Mouse (Mus musculus): ENCODE measurements around the gene Cd300ld. TPM values are rescaled to one million over a fixed set of nuclear protein-coding genes. Genes with fewer than 3 reads are reported as not detected.
"Not testable (repeated sequence)": the region's sequence is repeated elsewhere in the genome, so short reads cannot be mapped to it uniquely, and the experiment has no call there.

The Cd300ld gene
- not detected for polyA plus RNA-seq (2017; shearing (Covaris generic))

DNA sequence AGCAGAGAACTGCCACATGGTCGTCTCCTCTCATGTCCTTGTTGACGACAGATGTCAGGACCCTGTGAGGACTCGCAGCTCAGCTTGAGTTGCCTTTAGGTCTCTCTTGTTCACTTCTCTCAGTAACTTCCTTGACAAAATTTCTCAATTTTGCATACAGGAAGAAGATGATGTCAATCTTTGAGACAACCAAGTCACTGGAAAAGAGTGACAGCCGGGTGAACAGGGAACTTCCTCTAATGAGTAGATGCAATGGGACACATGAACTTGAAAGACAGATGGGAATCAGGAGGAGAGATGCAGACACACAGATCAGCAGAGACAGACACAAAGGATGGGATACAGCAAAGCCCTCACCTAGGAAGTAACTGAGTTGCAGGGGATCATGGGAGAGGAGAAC, at the start of gene Cd300ld:
Cd300ld (minus strand) TSS at position 130 of the 400 bp plus-strand sequence.
- no peak for ATAC-seq

DNA sequence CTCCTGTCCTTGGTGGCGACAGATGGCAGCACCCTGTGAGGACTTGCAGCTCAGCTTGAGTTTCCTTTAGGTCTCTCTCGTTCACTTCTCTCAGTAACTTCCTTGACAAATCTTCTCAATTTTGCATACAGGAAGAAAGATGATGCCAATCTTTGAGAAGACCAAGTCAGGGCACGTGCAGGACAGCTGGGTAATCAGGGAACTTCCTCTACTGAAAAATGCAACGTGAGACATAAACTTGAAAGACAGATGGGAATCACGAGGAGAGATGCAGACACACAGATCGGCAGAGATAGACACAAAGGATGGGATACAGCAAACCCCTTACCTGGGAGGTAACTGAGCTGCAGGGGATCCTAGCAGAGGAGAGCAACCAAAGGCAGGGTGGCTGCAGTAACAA, 47.9 kb upstream of the Cd300ld start, which contains the start of gene Cd300ld5:
Cd300ld5 (minus strand) TSS at position 101 of the 400 bp plus-strand sequence.
- ATAC-seq = not testable (repeated sequence)

DNA sequence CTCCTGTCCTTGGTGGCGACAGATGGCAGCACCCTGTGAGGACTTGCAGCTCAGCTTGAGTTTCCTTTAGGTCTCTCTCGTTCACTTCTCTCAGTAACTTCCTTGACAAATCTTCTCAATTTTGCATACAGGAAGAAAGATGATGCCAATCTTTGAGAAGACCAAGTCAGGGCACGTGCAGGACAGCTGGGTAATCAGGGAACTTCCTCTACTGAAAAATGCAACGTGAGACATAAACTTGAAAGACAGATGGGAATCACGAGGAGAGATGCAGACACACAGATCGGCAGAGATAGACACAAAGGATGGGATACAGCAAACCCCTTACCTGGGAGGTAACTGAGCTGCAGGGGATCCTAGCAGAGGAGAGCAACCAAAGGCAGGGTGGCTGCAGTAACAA, 37.2 kb upstream of the Cd300ld start, which contains the start of gene Cd300ld4:
Cd300ld4 (minus strand) TSS at position 101 of the 400 bp plus-strand sequence.
- not testable (repeated sequence) for ATAC-seq

DNA sequence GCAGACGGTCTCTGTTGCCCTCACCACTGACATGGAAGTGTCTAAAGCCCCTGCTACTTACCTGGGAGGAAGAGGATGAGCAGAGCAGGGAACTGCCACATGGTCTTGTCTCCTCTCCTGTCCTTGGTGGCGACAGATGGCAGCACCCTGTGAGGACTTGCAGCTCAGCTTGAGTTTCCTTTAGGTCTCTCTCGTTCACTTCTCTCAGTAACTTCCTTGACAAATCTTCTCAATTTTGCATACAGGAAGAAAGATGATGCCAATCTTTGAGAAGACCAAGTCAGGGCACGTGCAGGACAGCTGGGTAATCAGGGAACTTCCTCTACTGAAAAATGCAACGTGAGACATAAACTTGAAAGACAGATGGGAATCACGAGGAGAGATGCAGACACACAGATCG, 26.4 kb upstream of the Cd300ld start, which contains the start of gene Cd300ld2:
Cd300ld2 (minus strand) TSS at position 101 of the 400 bp plus-strand sequence.
- not testable (repeated sequence) for ATAC-seq

DNA sequence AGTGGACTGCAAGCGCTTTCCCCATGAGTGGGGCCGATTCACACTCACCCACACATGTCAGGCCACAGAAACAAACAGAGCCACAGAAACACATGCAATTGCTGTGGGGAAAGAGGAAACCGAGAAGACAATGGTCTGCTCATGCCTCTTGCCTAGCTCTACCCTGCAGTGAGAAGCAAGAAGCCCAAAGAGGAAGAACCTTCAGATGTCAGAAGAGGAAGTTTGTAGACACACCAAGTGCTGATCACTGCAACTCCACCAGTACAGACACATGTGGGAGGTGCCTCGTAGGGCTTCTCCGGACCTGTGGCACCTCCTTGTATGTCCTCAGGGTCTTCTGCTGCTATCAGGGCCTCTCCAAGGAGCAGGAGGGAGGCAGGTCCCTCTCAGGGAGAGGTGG, 14.3 kb upstream of the Cd300ld start:
- ATAC-seq = no peak

DNA sequence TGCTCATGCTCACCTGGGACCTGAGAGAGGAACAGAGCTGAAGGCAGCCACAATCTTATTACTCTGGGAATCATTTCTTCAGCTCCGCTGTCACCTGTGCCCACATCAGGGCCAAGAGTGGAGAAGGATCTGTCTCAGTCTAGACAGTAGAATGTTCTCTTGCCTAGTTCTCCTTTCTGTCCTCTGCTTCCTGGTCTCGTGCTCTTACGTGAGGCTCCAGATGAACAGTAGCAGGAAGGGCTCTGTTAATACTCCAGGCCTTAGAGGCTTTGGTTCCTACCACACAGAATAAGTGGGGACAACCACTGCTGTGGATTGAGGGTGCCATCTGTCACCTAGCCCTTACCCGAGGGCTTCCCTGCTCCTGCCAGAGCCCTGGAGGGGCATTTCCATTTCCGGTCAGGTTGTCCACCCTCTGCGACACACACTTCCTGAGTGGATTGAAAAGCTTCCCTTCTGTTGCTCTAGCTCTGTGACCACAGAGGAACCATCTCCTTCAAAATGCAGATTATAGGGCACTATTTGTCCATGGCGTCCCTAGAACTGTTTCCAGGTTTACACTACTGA, 11.8 kb upstream of the Cd300ld start, which contains the start of gene Cd300c2:
Cd300c2 (minus strand) TSS at position 407 of the 567 bp plus-strand sequence.
- no peak for ATAC-seq

DNA sequence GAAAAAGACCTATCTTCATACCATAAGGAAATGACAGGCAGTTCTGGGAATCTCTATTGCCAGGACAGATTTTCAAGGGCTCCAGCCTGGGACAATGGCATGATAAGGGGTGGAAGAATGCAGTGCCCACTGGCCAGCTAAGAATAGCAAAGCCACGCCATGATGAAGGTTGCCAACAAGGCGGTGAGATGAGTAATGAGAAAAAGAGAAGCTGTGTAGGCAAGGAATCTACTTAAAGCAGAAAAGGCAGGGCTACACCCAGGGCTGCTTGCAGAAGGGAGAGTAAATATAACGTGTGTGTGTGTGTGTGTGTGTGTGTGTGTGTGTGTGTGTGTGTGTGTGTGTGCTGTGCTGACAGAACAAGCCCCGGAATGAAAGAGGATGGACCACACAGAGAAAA, 7.9 kb downstream of the Cd300ld start:
- ATAC-seq = no peak

DNA sequence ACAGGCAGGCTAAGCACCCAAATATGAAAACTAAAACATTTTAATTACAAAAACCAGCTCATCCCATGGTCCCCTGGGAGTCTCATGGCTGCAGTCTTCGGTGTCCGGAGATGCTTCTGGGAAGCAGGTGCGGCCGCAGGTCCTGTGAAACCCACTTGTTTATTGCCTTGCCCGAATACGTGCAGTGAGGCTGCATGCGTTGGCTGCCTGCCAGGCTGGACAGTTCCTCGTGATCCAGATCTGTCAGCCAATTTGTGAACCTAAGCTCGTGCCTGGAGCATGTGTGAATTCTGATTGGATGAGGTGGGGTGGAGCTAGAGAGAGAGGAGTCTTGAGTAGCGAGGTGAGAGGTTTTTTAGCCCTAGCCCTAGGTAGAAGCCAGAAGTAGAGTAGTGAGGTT, 17.0 kb downstream of the Cd300ld start:
- ATAC-seq = no peak

DNA sequence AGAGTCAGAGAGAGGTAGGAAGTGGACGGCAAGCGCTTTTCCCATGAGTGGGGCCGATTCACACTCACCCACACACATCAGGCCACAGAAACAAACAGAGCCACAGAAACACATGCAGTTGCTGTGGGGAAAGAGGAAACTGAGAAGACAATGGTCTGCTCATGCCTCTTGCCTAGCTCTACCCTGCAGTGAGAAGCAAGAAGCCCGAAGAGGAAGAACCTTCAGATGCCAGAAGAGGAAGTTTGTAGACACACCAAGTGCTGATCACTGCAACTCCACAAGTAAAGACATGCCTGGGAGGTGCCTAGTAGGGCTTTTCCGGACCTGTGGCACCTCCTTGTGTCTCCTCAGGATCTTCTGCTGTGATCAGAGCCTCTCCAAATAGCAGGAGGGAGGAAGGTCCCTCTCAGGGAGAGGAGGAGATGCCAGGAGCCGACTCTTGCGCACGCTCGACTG, 20.9 kb downstream of the Cd300ld start, which contains the start of gene Cd300c:
Cd300c (minus strand) TSS at position 406 of the 456 bp plus-strand sequence.
- ATAC-seq = no peak

DNA sequence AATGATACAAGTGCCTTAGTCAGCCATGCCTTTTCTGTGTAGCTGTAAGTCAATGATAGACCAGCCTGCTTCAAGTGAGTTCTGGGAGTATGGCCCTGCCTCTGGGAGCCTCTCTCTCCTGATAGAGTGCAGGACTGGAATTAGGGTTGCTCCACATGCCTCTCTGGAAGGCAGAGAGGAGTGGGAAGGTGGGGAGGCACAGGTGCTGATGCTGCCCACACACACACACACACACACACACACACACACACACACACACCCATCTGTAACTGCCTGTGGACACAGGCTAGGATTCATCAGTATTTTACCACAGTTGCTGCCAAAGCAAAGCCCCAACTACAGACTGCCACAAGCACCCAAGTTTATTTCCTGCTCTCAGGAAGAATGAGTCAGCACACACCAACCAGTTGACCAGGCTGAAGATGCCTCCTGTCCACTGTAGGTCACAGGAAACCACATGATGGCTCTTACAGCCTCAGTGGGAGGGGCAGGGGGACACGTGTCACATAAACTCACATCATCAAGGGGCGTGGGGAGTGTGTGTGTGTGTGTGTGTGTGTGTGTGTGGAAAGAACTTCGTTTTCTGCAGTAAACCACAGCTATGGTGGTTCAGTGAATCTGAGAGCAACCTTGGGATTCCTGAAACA, 24.4 kb downstream of the Cd300ld start:
- no peak for ATAC-seq

DNA sequence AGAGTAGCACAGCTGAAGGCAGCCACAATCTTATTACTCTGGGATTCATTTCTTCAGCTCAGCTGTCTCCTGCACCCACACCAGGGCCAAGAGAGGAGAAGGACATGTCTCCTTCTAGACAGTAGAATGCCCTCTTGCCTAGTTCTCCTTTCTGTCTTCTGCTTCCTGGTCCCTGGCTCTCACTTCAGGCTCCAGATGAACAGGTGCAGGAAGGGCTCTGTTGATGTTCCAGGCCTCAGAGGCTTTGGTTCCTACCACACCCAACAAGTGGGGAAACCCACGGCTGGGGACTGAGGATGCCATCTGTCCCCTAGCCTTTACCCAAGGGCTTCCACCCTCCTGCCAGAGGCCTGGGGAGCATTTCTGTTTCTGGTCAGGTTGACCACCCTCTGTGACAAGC, 29.4 kb downstream of the Cd300ld start:
- no peak for ATAC-seq

DNA sequence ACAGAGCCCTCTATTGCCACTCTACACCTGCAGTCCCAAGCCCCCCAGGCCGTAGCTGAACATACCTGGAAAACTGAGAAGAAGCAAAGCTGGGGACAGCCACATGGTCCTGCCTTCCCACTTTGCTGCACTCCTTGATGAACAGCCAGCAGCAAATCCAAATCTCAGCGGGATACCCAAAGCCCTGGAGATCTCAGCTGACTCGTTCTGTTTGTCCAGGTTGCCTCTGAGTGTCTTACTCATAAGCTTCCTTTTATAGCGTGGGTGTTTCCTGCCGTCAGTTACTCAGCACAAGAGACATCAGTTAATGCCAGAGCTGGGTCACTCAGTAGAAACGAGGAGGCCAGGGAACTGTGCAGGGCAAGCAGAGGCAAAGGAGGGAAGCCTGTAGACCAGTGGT, 55.6 kb downstream of the Cd300ld start, which contains the start of gene Cd300lb:
Cd300lb (minus strand) TSS at position 243 of the 400 bp plus-strand sequence.
- ATAC-seq = no peak

DNA sequence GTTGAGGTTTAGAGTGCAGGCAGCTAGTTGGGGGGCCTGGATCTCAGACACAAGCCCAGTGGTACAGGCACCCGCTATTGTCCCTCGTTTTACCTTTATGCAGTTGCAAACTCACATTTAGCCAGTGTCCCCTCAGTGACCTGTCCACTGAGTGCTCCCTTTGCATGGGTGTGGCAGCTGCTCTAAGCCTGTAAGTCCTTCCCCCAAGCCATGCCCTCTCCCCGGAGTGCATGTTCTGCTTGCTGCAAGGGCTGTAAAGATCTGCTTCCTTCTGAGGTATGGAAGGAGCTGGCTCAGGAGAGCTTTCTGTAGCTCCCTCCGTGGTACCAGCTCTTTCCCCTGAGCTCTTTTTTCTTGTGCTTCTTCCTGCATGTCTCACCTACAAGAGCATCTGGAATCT, 56.1 kb downstream of the Cd300ld start:
- no peak for ATAC-seq

Other genes starting within 250 kb of the Cd300ld start
- not detected for gene Kif19a, start 224.5 kb downstream of the Cd300ld start, polyA plus RNA-seq (2017; shearing (Covaris generic))
- gene Btbd17, start 194.0 kb downstream of the Cd300ld start, polyA plus RNA-seq (2017; shearing (Covaris generic)) = not detected
- not detected for gene Gpr142, start 191.0 kb downstream of the Cd300ld start, polyA plus RNA-seq (2017; shearing (Covaris generic))
- gene Gprc5c, start 138.8 kb downstream of the Cd300ld start, polyA plus RNA-seq (2017; shearing (Covaris generic)) = not detected
- under 1 TPM; 0.11 to 0.37 TPM for gene Cd300a, start 99.9 kb downstream of the Cd300ld start, polyA plus RNA-seq (2017; shearing (Covaris generic))
- under 1 TPM in 1 of 2 experiments, not detected in 1; 0.34 TPM for gene Cd300lb, start 55.5 kb downstream of the Cd300ld start, polyA plus RNA-seq (2017; shearing (Covaris generic))
- not detected for gene Cd300c, start 20.8 kb downstream of the Cd300ld start, polyA plus RNA-seq (2017; shearing (Covaris generic))
- gene Cd300c2, start 12.0 kb upstream of the Cd300ld start, polyA plus RNA-seq (2017; shearing (Covaris generic)) = under 1 TPM in 1 of 2 experiments, not detected in 1; 0.54 TPM
- not detected for gene Cd300ld2, start 26.3 kb upstream of the Cd300ld start, polyA plus RNA-seq (2017; shearing (Covaris generic))
- not detected for gene Cd300ld4, start 37.1 kb upstream of the Cd300ld start, polyA plus RNA-seq (2017; shearing (Covaris generic))
- not detected for gene Cd300ld5, start 47.8 kb upstream of the Cd300ld start, polyA plus RNA-seq (2017; shearing (Covaris generic))
- gene Cd300ld3, start 58.5 kb upstream of the Cd300ld start, polyA plus RNA-seq (2017; shearing (Covaris generic)) = not detected
- gene Cd300e, start 72.3 kb upstream of the Cd300ld start, polyA plus RNA-seq (2017; shearing (Covaris generic)) = under 1 TPM in 1 of 2 experiments, not detected in 1; 0.29 TPM
- 100 to 1,000 TPM; 156 to 274 TPM for gene Rab37, start 101.5 kb upstream of the Cd300ld start, polyA plus RNA-seq (2017; shearing (Covaris generic))
- gene Cd300lf, start 144.1 kb upstream of the Cd300ld start, polyA plus RNA-seq (2017; shearing (Covaris generic)) = 1 to 10 TPM in 1 of 2 experiments, under 1 TPM in 1; 0.51 to 1.0 TPM
- gene Slc9a3r1, start 173.4 kb upstream of the Cd300ld start, polyA plus RNA-seq (2017; shearing (Covaris generic)) = 100 to 1,000 TPM; 162 to 222 TPM
- gene Tmem104, start 197.6 kb upstream of the Cd300ld start, polyA plus RNA-seq (2017; shearing (Covaris generic)) = 10 to 100 TPM in 1 of 2 experiments, 1 to 10 TPM in 1; 8.1 to 14.2 TPM
- gene Nat9, start 197.9 kb upstream of the Cd300ld start, polyA plus RNA-seq (2017; shearing (Covaris generic)) = 10 to 100 TPM; 12.1 to 18.1 TPM

Data from CD4-positive, CD25-positive, alpha-beta regulatory T cell, adult 4 months (primary cell).